Mouse (Mus musculus) cerebellum, postnatal 4 days (tissue): ENCODE measurements at regions not wholly inside any gene's neighbourhood (a gene's known extent, or its start where the extent isn't known, plus 50 kb on each side); places are given as distances from the start of the nearest gene placed in this dataset.
A peak's percentile ranks its signal among the peaks of the same experiment; 100 is the strongest.

Source experiments
- DNase-seq, 2 experiments: peaks; one replicate each; pipeline ENCODE4 v3.0.0; 2022; ENCODE audit warnings: low spot score in 2 of 2, mixed read lengths in 1 of 2

- DNase-seq, result no peak
Observed at GRCm38 (mm10) chr3:57910020-57910419, 62.1 kb upstream of the Pfn2 start.

- DNase-seq, result peak in 1 of 2 experiments; percentile 4
Observed at GRCm38 (mm10) chr3:57911831-57912596, 64.1 kb upstream of the Pfn2 start.

- no peak for DNase-seq
Observed at GRCm38 (mm10) chr3:57912650-57913343, 64.9 kb upstream of the Pfn2 start.

- no peak for DNase-seq
Observed at GRCm38 (mm10) chr3:57914687-57915086, 66.8 kb upstream of the Pfn2 start.

- no peak for DNase-seq
Observed at GRCm38 (mm10) chr3:57918913-57919312, 71.0 kb upstream of the Pfn2 start.

GRCm38 (mm10) chr3:57919390-57920089 is 71.7 kb upstream of the Pfn2 start:
- DNase-seq, result no peak

GRCm38 (mm10) chr3:57920090-57920432 is 72.2 kb upstream of the Pfn2 start:
- no peak for DNase-seq

GRCm38 (mm10) chr3:57921071-57921882 is 73.4 kb upstream of the Pfn2 start:
- no peak for DNase-seq

- no peak for DNase-seq
Observed at GRCm38 (mm10) chr3:57923061-57923460, 75.2 kb upstream of the Pfn2 start.

- no peak for DNase-seq
Observed at GRCm38 (mm10) chr3:57932657-57933539, 85.0 kb upstream of the Pfn2 start.

GRCm38 (mm10) chr3:57935042-57935610 is 87.2 kb upstream of the Pfn2 start:
- DNase-seq, result no peak

GRCm38 (mm10) chr3:57940504-57941381 is 92.9 kb upstream of the Pfn2 start:
- DNase-seq, result no peak

GRCm38 (mm10) chr3:57944698-57945097 is 96.8 kb upstream of the Pfn2 start:
- DNase-seq, result no peak

- no peak for DNase-seq
Observed at GRCm38 (mm10) chr3:57945765-57946164, 97.9 kb upstream of the Pfn2 start.

GRCm38 (mm10) chr3:57947331-57947730 is 99.5 kb upstream of the Pfn2 start:
- no peak for DNase-seq

GRCm38 (mm10) chr3:57948720-57949119 is 100.8 kb upstream of the Pfn2 start:
- no peak for DNase-seq

GRCm38 (mm10) chr3:57950431-57951331 is 102.8 kb upstream of the Pfn2 start:
- DNase-seq, result no peak

- no peak for DNase-seq
Observed at GRCm38 (mm10) chr3:57951438-57951837, 103.6 kb upstream of the Pfn2 start.
